Mouse (Mus musculus) bone marrow, adult 2 months (tissue): ENCODE results near the gene Prkci.
A peak's percentile ranks its signal among the peaks of the same experiment; 100 is the strongest.

Experiments
- CTCF ChIP-seq: fragments of 200-500 bp; IDR thresholded peaks from 2 replicates; pipeline ENCODE4 v1.5.1; 2011; ENCODE audit warnings: low read length, control low read depth; ENCODE audit not compliant: control insufficient read depth, insufficient read depth
- POLR2A ChIP-seq: fragments of 200-500 bp; IDR thresholded peaks from 2 replicates; pipeline ENCODE4 v1.6.1; 2011; ENCODE audit warnings: low read depth, mild to moderate bottlenecking, control low read depth, low read length, borderline replicate concordance; ENCODE audit not compliant: control insufficient read depth

DNA sequence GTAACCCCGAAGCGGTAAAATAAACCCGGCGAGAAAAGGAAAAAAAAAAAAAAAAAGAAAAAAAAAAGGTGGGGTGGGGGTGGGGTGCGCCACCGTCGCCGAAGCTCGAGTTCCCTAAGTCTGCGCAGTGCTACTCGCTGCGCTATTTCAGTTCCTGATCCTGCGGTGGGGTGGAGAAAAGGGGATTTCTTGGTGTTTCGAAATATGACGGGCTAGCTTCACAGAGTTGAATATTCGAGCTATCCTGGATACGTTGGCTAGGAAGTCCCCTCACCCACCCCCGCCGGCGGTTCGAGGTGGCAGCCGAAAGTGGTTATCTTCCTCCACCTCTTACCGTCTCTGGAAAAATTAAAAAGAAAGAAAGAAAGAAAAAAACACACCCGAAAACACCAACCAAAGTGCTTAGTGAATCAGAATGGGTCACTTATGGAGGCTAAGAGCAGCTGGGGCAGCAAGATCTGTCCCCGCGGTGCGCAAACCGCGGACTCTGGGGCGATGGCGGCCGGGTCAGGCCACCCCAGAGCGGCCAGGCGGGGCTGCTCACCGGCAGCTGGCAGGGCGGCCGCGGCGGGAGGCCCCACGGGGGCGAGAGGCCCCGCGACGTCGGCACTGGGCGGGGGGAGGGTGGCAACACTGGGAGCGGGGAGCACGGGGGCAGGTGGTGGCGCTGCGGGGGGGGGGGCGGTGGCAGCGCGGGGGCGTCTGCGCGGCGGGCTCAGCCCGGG is 98.2 kb downstream of the Prkci start:
- TF ChIP-seq CTCF (no peak), POLR2A (peak; percentile 42; the same call in 1 of the 2 replicates)
